Mouse (Mus musculus): ENCODE measurements around the gene Nudt14.

- TF ChIP-seq CTCF (IDR thresholded peaks at IDR 0.05; ENCODE audit: borderline replicate concordance, control insufficient read depth, extremely low read depth, insufficient read depth, low read length, poor library complexity) (no peak), POLR2A (IDR thresholded peaks at IDR 0.05; ENCODE audit: control insufficient read depth, extremely low read depth, insufficient read depth, low read length, poor library complexity) (no peak)
Measured at GRCm38 (mm10) chr12:112898351-112898750, 43.6 kb downstream of the Nudt14 start.
